Comparison of ENCODE assay signal across 8 mouse cellular contexts in the genomic region with DNA sequence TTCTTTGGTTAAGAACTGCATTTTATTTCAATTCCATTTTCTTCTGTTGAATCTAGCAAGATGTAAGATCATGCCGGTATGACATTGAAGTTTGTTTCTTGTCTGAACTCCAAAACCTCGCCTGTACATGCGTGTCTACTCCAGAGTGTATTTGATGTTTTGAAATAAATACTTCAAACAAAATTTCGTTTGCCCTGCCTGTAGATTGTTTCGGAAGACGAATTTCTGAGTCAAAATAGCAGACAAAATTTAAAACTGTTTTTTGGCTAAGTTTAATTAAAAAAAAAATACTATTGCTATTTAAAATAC. TPM values are rescaled to one million over a fixed set of nuclear protein-coding genes. Genes with fewer than 3 reads are reported as not detected.
DNase-seq lines count a peak whose midpoint lies in the region; ATAC-seq and TF ChIP-seq lines count a peak whose summit lies in the region.

No protein-coding gene starts in this region.

- no peaks in the 10 kb centered on the region for H3K27me3 ChIP-seq in kidney, embryonic 14.5 days (ENCODE audit: control insufficient read depth, insufficient read depth, low read length)
- H3K27me3 ChIP-seq in hindbrain, embryonic 14.5 days (ENCODE audit: control insufficient read depth, insufficient read depth, low read length), result no peaks in the 10 kb centered on the region
- H3K27me3 ChIP-seq in midbrain, embryonic 12.5 days, result no peaks in the 10 kb centered on the region

- TF ChIP-seq POLR2A in cortical plate, adult 2 months (IDR thresholded peaks at IDR 0.05; ENCODE audit: extremely low read depth, insufficient read depth, low read length), result no peak

- no peak for ATAC-seq in kidney, embryonic 14.5 days (ENCODE audit: low FRiP score, low TSS enrichment)
- no peak for ATAC-seq in hindbrain, embryonic 14.5 days (ENCODE audit: low FRiP score)
- ATAC-seq in midbrain, embryonic 12.5 days (ENCODE audit: low FRiP score, low read depth), result no peak

- peak overlapping the region; percentile 57 for H3K4me3 ChIP-seq in kidney, embryonic 14.5 days (ENCODE audit: low read length)
- peak overlapping the region; percentile 62; the same call in 1 of the 2 replicates for H3K4me3 ChIP-seq in cortical plate, adult 2 months (ENCODE audit: insufficient read depth, low read length)
- H3K4me3 ChIP-seq in hindbrain, embryonic 14.5 days (replicated peaks; ENCODE audit: low read length), result peak overlapping the region; percentile 46
- H3K4me3 ChIP-seq in midbrain, embryonic 12.5 days, result peak overlapping the region; percentile 49

- H3K4me1 ChIP-seq in kidney, embryonic 14.5 days (ENCODE audit: control insufficient read depth, insufficient read depth, low read length), result peaks cover 3% of the 10 kb centered on the region; the same call in 1 of the 2 replicates
- no peaks in the 10 kb centered on the region for H3K4me1 ChIP-seq in cortical plate, adult 2 months (ENCODE audit: control insufficient read depth, insufficient read depth, low read length)
- H3K4me1 ChIP-seq in hindbrain, embryonic 14.5 days (replicated peaks; ENCODE audit: control insufficient read depth, insufficient read depth, low read length), result peaks cover 10% of the 10 kb centered on the region; the same call in 1 of the 2 replicates
- peaks cover 5% of the 10 kb centered on the region; the same call in 1 of the 2 replicates for H3K4me1 ChIP-seq in midbrain, embryonic 12.5 days

- peak overlapping the region; percentile 90 for H3K4me2 ChIP-seq in kidney, embryonic 14.5 days (replicated peaks; ENCODE audit: low read depth, low read length)
- peak overlapping the region; percentile 89 for H3K4me2 ChIP-seq in hindbrain, embryonic 14.5 days (replicated peaks)
- H3K4me2 ChIP-seq in midbrain, embryonic 12.5 days (replicated peaks), result peak overlapping the region; percentile 58

- H3K9me3 ChIP-seq in kidney, embryonic 14.5 days (ENCODE audit: control insufficient read depth, low read length), result no peaks in the 10 kb centered on the region
- no peaks in the 10 kb centered on the region for H3K9me3 ChIP-seq in hindbrain, embryonic 14.5 days (ENCODE audit: control insufficient read depth, low read length)
- no peaks in the 10 kb centered on the region for H3K9me3 ChIP-seq in midbrain, embryonic 12.5 days

- no peaks in the 10 kb centered on the region for H3K36me3 ChIP-seq in kidney, embryonic 14.5 days (ENCODE audit: control insufficient read depth, insufficient read depth, low read length)
- no peaks in the 10 kb centered on the region for H3K36me3 ChIP-seq in hindbrain, embryonic 14.5 days (replicated peaks; ENCODE audit: control insufficient read depth, insufficient read depth)
- no peaks in the 10 kb centered on the region for H3K36me3 ChIP-seq in midbrain, embryonic 12.5 days

- no peak for TF ChIP-seq CTCF in cortical plate, adult 2 months (IDR thresholded peaks at IDR 0.05; ENCODE audit: extremely low read depth, insufficient read depth, low read length)

- DNase-seq in kidney, postnatal 4 days, result no peak
- DNase-seq in hindbrain, embryonic 14.5 days (ENCODE audit: low spot score), result no peak
- DNase-seq in frontal cortex, postnatal 10 days (ENCODE audit: low spot score in 2 of 2), result no peak
- no peak for DNase-seq in urinary bladder, postnatal 4 days (ENCODE audit: low spot score in 2 of 2)
- DNase-seq in cerebellum, adult 11 months, result no peak

- under 1% methylated on average over 6 of the region's 6 CpGs for WGBS in kidney, embryonic 14.5 days
- 1% methylated on average over 6 of the region's 6 CpGs for WGBS in hindbrain, embryonic 14.5 days
- WGBS in midbrain, embryonic 12.5 days, result under 1% methylated on average over 6 of the region's 6 CpGs

- no peak overlapping the region for H3K27ac ChIP-seq in kidney, embryonic 14.5 days (ENCODE audit: low read depth, low read length)
- no peak overlapping the region for H3K27ac ChIP-seq in cortical plate, adult 2 months (ENCODE audit: insufficient read depth, low read length)
- no peak overlapping the region for H3K27ac ChIP-seq in hindbrain, embryonic 14.5 days
- no peak overlapping the region for H3K27ac ChIP-seq in midbrain, embryonic 12.5 days (replicated peaks)

- H3K9ac ChIP-seq in kidney, embryonic 14.5 days (ENCODE audit: low read depth, low read length), result no peak overlapping the region; the same call in 1 of the 2 replicates
- no peak overlapping the region for H3K9ac ChIP-seq in hindbrain, embryonic 14.5 days
- no peak overlapping the region for H3K9ac ChIP-seq in midbrain, embryonic 12.5 days (replicated peaks)

RNA-seq across cellular contexts. Expression of a gene that starts 12.6 kb away (rescaled TPM):
- polyA plus RNA-seq in kidney, embryonic 14.5 days (2014; fragmentation: Nextera tagmentation; extraction: Ambion mirVana), result 6.1 and 9.9 TPM in 2 replicates
- 20.7 and 34.8 TPM in 2 replicates for polyA plus RNA-seq in cortical plate, adult 2 months (2012; rRNA removed)
- polyA plus RNA-seq in hindbrain, embryonic 14.5 days (2014; fragmentation: Nextera tagmentation; extraction: Ambion mirVana), result 3.2 and 3.3 TPM in 2 replicates
- 4.2 and 4.4 TPM in 2 replicates for polyA plus RNA-seq in midbrain, embryonic 12.5 days (2016; fragmentation: Nextera tagmentation; extraction: Ambion mirVana)

RNA-seq across cellular contexts. Expression of a gene that starts 15.5 kb away (rescaled TPM):
- polyA plus RNA-seq in kidney, embryonic 14.5 days (2014; fragmentation: Nextera tagmentation; extraction: Ambion mirVana), result 13.8 and 28.7 TPM in 2 replicates
- 6.4 and 14.2 TPM in 2 replicates for polyA plus RNA-seq in cortical plate, adult 2 months (2012; rRNA removed)
- 0.81 and 3.3 TPM in 2 replicates for polyA plus RNA-seq in hindbrain, embryonic 14.5 days (2014; fragmentation: Nextera tagmentation; extraction: Ambion mirVana)
- polyA plus RNA-seq in midbrain, embryonic 12.5 days (2016; fragmentation: Nextera tagmentation; extraction: Ambion mirVana), result 7.9 and 8.4 TPM in 2 replicates

RNA-seq across cellular contexts. Expression of a gene that starts 17.0 kb away (rescaled TPM):
- 8.2 and 12.5 TPM in 2 replicates for polyA plus RNA-seq in kidney, embryonic 14.5 days (2014; fragmentation: Nextera tagmentation; extraction: Ambion mirVana)
- polyA plus RNA-seq in cortical plate, adult 2 months (2012; rRNA removed), result 0.74 and 0.92 TPM in 2 replicates
- 1.2 TPM in 1 of 2 replicates, not detected in the other for polyA plus RNA-seq in hindbrain, embryonic 14.5 days (2014; fragmentation: Nextera tagmentation; extraction: Ambion mirVana)
- polyA plus RNA-seq in midbrain, embryonic 12.5 days (2016; fragmentation: Nextera tagmentation; extraction: Ambion mirVana), result 4.8 and 6.9 TPM in 2 replicates

RNA-seq across cellular contexts. Expression of a gene that starts 24.9 kb away (rescaled TPM):
- polyA plus RNA-seq in kidney, embryonic 14.5 days (2014; fragmentation: Nextera tagmentation; extraction: Ambion mirVana), result 1.4 and 2.9 TPM in 2 replicates
- 0.29 and 0.38 TPM in 2 replicates for polyA plus RNA-seq in cortical plate, adult 2 months (2012; rRNA removed)
- 0.22 TPM in 1 of 2 replicates, not detected in the other for polyA plus RNA-seq in hindbrain, embryonic 14.5 days (2014; fragmentation: Nextera tagmentation; extraction: Ambion mirVana)
- polyA plus RNA-seq in midbrain, embryonic 12.5 days (2016; fragmentation: Nextera tagmentation; extraction: Ambion mirVana), result 0.56 and 0.64 TPM in 2 replicates

RNA-seq across cellular contexts. Expression of a gene that starts 25.6 kb away (rescaled TPM):
- 1.2 and 2.0 TPM in 2 replicates for polyA plus RNA-seq in kidney, embryonic 14.5 days (2014; fragmentation: Nextera tagmentation; extraction: Ambion mirVana)
- 0.73 TPM in 1 of 2 replicates, not detected in the other for polyA plus RNA-seq in cortical plate, adult 2 months (2012; rRNA removed)
- polyA plus RNA-seq in hindbrain, embryonic 14.5 days (2014; fragmentation: Nextera tagmentation; extraction: Ambion mirVana), result 0.28 and 0.29 TPM in 2 replicates
- polyA plus RNA-seq in midbrain, embryonic 12.5 days (2016; fragmentation: Nextera tagmentation; extraction: Ambion mirVana), result 1.0 and 1.3 TPM in 2 replicates
